Mouse (Mus musculus) midbrain, embryonic 15.5 days (tissue): ENCODE results near the gene Zfp507. TPM values are rescaled to one million over a fixed set of nuclear protein-coding genes. Genes with fewer than 3 reads are reported as not detected.

Experiments used
- ATAC-seq: fragments of 200-750 bp; cut with Nextera tagmentation; replicated peaks from 2 replicates; pipeline ENCODE4 v1.8.0; 2017; ENCODE audit warnings: moderate TSS enrichment
- H3K27ac ChIP-seq: fragments of 300-500 bp; sonication (generic); 2 replicates; pipeline ENCODE4 v1.5.1; 2015; ENCODE audit warnings: mild to moderate bottlenecking, inconsistent platforms
- H3K27me3 ChIP-seq: fragments of 300-500 bp; sonication (generic); replicated peaks from 2 replicates; pipeline ENCODE4 v1.6.1; 2015; ENCODE audit warnings: inconsistent platforms
- H3K36me3 ChIP-seq: fragments of 300-500 bp; sonication (generic); replicated peaks from 2 replicates; pipeline ENCODE4 v1.6.1; 2015; ENCODE audit warnings: inconsistent platforms
- H3K4me1 ChIP-seq: fragments of 300-500 bp; sonication (generic); 2 replicates; pipeline ENCODE4 v1.6.1; 2015; ENCODE audit warnings: inconsistent platforms
- H3K4me2 ChIP-seq: fragments of 300-500 bp; sonication (generic); 2 replicates; pipeline ENCODE4 v1.6.1; 2015; ENCODE audit warnings: inconsistent platforms, mild to moderate bottlenecking, moderate library complexity
- H3K4me3 ChIP-seq: fragments of 300-500 bp; sonication (generic); 2 replicates; pipeline ENCODE4 v1.5.1; 2015; ENCODE audit warnings: mild to moderate bottlenecking, inconsistent platforms
- H3K9ac ChIP-seq: fragments of 300-500 bp; sonication (generic); 2 replicates; pipeline ENCODE4 v1.6.1; 2015; ENCODE audit warnings: mild to moderate bottlenecking, inconsistent platforms
- H3K9me3 ChIP-seq: fragments of 300-500 bp; sonication (generic); 2 replicates; pipeline ENCODE4 v1.6.1; 2016; ENCODE audit warnings: inconsistent platforms
- WGBS: fragments of 180-500 bp; shearing (Covaris S2); methylation state at CpG from one replicate; pipeline ENCODE4 v1.1.7; 2015; ENCODE audit warnings: mixed read lengths; 5-methylcytosine and 5-hydroxymethylcytosine counted together
- polyA plus RNA-seq: library from polyadenylated mRNA; unstranded; fragments of >200 nt; fragmentation: Nextera tagmentation; extraction: Ambion mirVana; gene quantifications from 2 replicates; pipeline ENCODE4 v1.2.1, GENCODE M21; 2015

Zfp507 gene
- polyA plus RNA-seq, 1 experiment from 2014 or later: 16.0 TPM

- H3K4me2 ChIP-seq: no peak overlapping the region
- no peak overlapping the region for H3K9ac ChIP-seq
- ATAC-seq: no peak
- H3K4me1 ChIP-seq: 0 out of 2 replicates have a peak, but pooled peaks cover 2% of the 10 kb centered on the region
- H3K9me3 ChIP-seq: no peaks in the 10 kb centered on the region
- no peak overlapping the region for H3K4me3 ChIP-seq
- H3K27me3 ChIP-seq: no peaks in the 10 kb centered on the region
- WGBS: 67% methylated on average over 12 of the region's 12 CpGs
- H3K36me3 ChIP-seq: peaks cover 26% of the 10 kb centered on the region
- H3K27ac ChIP-seq: no peak overlapping the region
These were observed 56.0 kb downstream of the Zfp507 start for GRCm38 (mm10) chr7:35746686-35747396.

- WGBS: 92% methylated on average over 6 of the region's 6 CpGs
- H3K36me3 ChIP-seq: peaks cover 26% of the 10 kb centered on the region
These were observed 57.5 kb downstream of the Zfp507 start for GRCm38 (mm10) chr7:35745281-35745702.

GRCm38 (mm10) chr7:35744771-35745170 lies 58.0 kb downstream of the Zfp507 start:
- Histone ChIP-seq H3K4me1 (0 out of 2 replicates have a peak, but pooled peaks cover 2% of the 10 kb centered on the region), H3K9ac (no peak overlapping the region), H3K9me3 (no peaks in the 10 kb centered on the region), H3K27me3 (no peaks in the 10 kb centered on the region), H3K36me3 (peaks cover 25% of the 10 kb centered on the region), H3K27ac (no peak overlapping the region), H3K4me2 (no peak overlapping the region), H3K4me3 (no peak overlapping the region)
- WGBS: 94% methylated on average over 9 of the region's 9 CpGs
- no peak for ATAC-seq

More at GRCm38 (mm10) chr7:35745281-35745702, 57.5 kb downstream of the Zfp507 start:
- Histone ChIP-seq H3K27me3 (no peaks in the 10 kb centered on the region), H3K4me3 (no peak overlapping the region), H3K4me2 (no peak overlapping the region), H3K4me1 (0 out of 2 replicates have a peak, but pooled peaks cover 2% of the 10 kb centered on the region), H3K27ac (no peak overlapping the region), H3K9me3 (no peaks in the 10 kb centered on the region), H3K9ac (no peak overlapping the region)
- no peak for ATAC-seq

- WGBS: 86% methylated on average over 5 of the region's 5 CpGs
- Histone ChIP-seq H3K9me3 (no peaks in the 10 kb centered on the region), H3K9ac (no peak overlapping the region), H3K27me3 (no peaks in the 10 kb centered on the region), H3K4me2 (no peak overlapping the region), H3K27ac (no peak overlapping the region), H3K4me1 (0 out of 2 replicates have a peak, but pooled peaks cover 2% of the 10 kb centered on the region), H3K36me3 (peaks cover 9% of the 10 kb centered on the region; the same call in 1 of the 2 replicates), H3K4me3 (no peak overlapping the region)
- ATAC-seq: no peak
These were observed 60.5 kb downstream of the Zfp507 start for GRCm38 (mm10) chr7:35742310-35742709.

- 84% methylated on average over 5 of the region's 5 CpGs for WGBS
- Histone ChIP-seq H3K27ac (no peak overlapping the region), H3K9me3 (no peaks in the 10 kb centered on the region), H3K27me3 (no peaks in the 10 kb centered on the region), H3K9ac (no peak overlapping the region), H3K36me3 (peaks cover 9% of the 10 kb centered on the region; the same call in 1 of the 2 replicates), H3K4me2 (no peak overlapping the region), H3K4me3 (no peak overlapping the region), H3K4me1 (0 out of 2 replicates have a peak, but pooled peaks cover under 1% of the 10 kb centered on the region)
- no peak for ATAC-seq
These were observed 60.9 kb downstream of the Zfp507 start for GRCm38 (mm10) chr7:35741858-35742257.

- Histone ChIP-seq H3K4me3 (no peak overlapping the region), H3K27me3 (no peaks in the 10 kb centered on the region), H3K4me1 (no peaks in the 10 kb centered on the region), H3K4me2 (no peak overlapping the region), H3K27ac (no peak overlapping the region), H3K9ac (no peak overlapping the region), H3K9me3 (no peaks in the 10 kb centered on the region), H3K36me3 (peaks cover 4% of the 10 kb centered on the region; the same call in 1 of the 2 replicates)
- 54% methylated on average over 5 of the region's 5 CpGs for WGBS
- no peak for ATAC-seq
These were observed 62.1 kb downstream of the Zfp507 start for GRCm38 (mm10) chr7:35740489-35741230.

GRCm38 (mm10) chr7:35738871-35739270 lies 63.9 kb downstream of the Zfp507 start:
- H3K9ac ChIP-seq: no peak overlapping the region
- H3K4me1 ChIP-seq: no peaks in the 10 kb centered on the region
- peaks cover 4% of the 10 kb centered on the region; the same call in 1 of the 2 replicates for H3K36me3 ChIP-seq
- no peaks in the 10 kb centered on the region for H3K9me3 ChIP-seq
- H3K4me3 ChIP-seq: no peak overlapping the region
- H3K4me2 ChIP-seq: no peak overlapping the region
- ATAC-seq: no peak
- H3K27ac ChIP-seq: no peak overlapping the region
- H3K27me3 ChIP-seq: no peaks in the 10 kb centered on the region

- Histone ChIP-seq H3K36me3 (peaks cover 4% of the 10 kb centered on the region; the same call in 1 of the 2 replicates), H3K4me3 (no peak overlapping the region), H3K27me3 (no peaks in the 10 kb centered on the region), H3K4me2 (no peak overlapping the region), H3K4me1 (no peaks in the 10 kb centered on the region), H3K9ac (no peak overlapping the region), H3K27ac (no peak overlapping the region), H3K9me3 (no peaks in the 10 kb centered on the region)
- 75% methylated on average over 14 of the region's 14 CpGs for WGBS
- no peak for ATAC-seq
These were observed 69.3 kb downstream of the Zfp507 start for GRCm38 (mm10) chr7:35733313-35734050.

- H3K27ac ChIP-seq: no peak overlapping the region
- H3K9me3 ChIP-seq: no peaks in the 10 kb centered on the region
- H3K27me3 ChIP-seq: no peaks in the 10 kb centered on the region
- H3K4me2 ChIP-seq: no peak overlapping the region
- ATAC-seq: no peak
- H3K36me3 ChIP-seq: no peaks in the 10 kb centered on the region; the same call in 1 of the 2 replicates
- H3K9ac ChIP-seq: no peak overlapping the region
- 67% methylated on average over 10 of the region's 10 CpGs for WGBS
- H3K4me3 ChIP-seq: no peak overlapping the region
- H3K4me1 ChIP-seq: no peaks in the 10 kb centered on the region
These were observed 70.2 kb downstream of the Zfp507 start for GRCm38 (mm10) chr7:35732585-35733059.

- no peak for ATAC-seq
These were observed 73.2 kb downstream of the Zfp507 start for GRCm38 (mm10) chr7:35729621-35730031.

GRCm38 (mm10) chr7:35728376-35728775 lies 74.4 kb downstream of the Zfp507 start:
- Histone ChIP-seq H3K4me1 (no peaks in the 10 kb centered on the region), H3K27me3 (no peaks in the 10 kb centered on the region), H3K4me3 (no peak overlapping the region), H3K9ac (no peak overlapping the region), H3K27ac (no peak overlapping the region), H3K36me3 (peaks cover 9% of the 10 kb centered on the region; the same call in 1 of the 2 replicates), H3K4me2 (no peak overlapping the region), H3K9me3 (no peaks in the 10 kb centered on the region)
- 97% methylated on average over 12 of the region's 12 CpGs for WGBS
- ATAC-seq: no peak

More at GRCm38 (mm10) chr7:35729621-35730031, 73.2 kb downstream of the Zfp507 start:
- Histone ChIP-seq H3K27ac (no peak overlapping the region), H3K36me3 (peaks cover 5% of the 10 kb centered on the region; the same call in 1 of the 2 replicates), H3K4me3 (no peak overlapping the region), H3K9ac (no peak overlapping the region), H3K4me1 (no peaks in the 10 kb centered on the region), H3K4me2 (no peak overlapping the region), H3K9me3 (no peaks in the 10 kb centered on the region), H3K27me3 (no peaks in the 10 kb centered on the region)
- WGBS: 83% methylated on average over 9 of the region's 9 CpGs

GRCm38 (mm10) chr7:35723035-35723434 lies 79.8 kb downstream of the Zfp507 start:
- ATAC-seq: no peak
- Histone ChIP-seq H3K9ac (no peak overlapping the region), H3K9me3 (no peaks in the 10 kb centered on the region), H3K36me3 (peaks cover 23% of the 10 kb centered on the region; the same call in 1 of the 2 replicates), H3K4me2 (no peak overlapping the region), H3K27ac (no peak overlapping the region), H3K4me1 (no peaks in the 10 kb centered on the region), H3K4me3 (no peak overlapping the region), H3K27me3 (no peaks in the 10 kb centered on the region)
- WGBS: 96% methylated on average over 2 of the region's 2 CpGs
